8 mouse cellular contexts compared by ENCODE assay signal in the genomic region with DNA sequence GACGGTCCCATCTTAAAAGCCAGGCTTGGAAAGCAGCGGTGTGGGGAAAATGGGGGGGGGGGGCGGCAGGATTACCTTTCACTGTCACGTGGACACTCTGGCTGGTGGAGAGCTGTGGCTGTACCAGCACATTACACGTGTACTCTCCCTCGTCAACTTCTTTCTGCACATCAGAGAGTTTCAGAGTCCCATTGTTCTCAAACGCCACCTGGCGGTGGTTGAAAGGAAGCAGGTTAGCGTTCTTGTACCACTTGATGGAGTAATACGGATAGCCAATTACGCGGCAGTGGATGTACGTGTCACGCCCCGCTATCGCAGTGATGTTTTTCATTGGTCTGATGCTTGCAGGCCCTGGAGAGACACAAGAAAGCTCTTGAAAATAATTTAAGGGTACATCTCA.
DNase-seq lines count a peak whose midpoint lies in the region; ATAC-seq and TF ChIP-seq lines count a peak whose summit lies in the region.

No protein-coding gene starts in this region.

- H3K36me3 ChIP-seq in heart, postnatal 0 days (replicated peaks; ENCODE audit: control insufficient read depth, insufficient read depth, low read length), result no peaks in the 10 kb centered on the region

- DNase-seq in 416B (ENCODE audit: low read depth), result peak; percentile 81
- DNase-seq in adrenal gland, adult 8-10 months, result peak; percentile 56
- DNase-seq in embryo, embryonic 11.5 days (ENCODE audit: low read depth, low spot score), result peak; percentile 58
- peak; percentile 84 for DNase-seq in heart, postnatal 0 days (ENCODE audit: low spot score)
- peak; percentile 72 for DNase-seq in layer of hippocampus, adult 11-12 months (ENCODE audit: low spot score)
- peak; percentile 17 to 39 for DNase-seq in lung, adult 18-20 months
- peak; percentile 44 for DNase-seq in testis, postnatal 14 days (ENCODE audit: low spot score)

- ATAC-seq in heart, postnatal 0 days (ENCODE audit: insufficient read depth, low read depth), result peak; percentile 68
- ATAC-seq in neutrophil, adult 5-6 weeks (ENCODE audit: extremely low read depth, insufficient number of reproducible peaks, low FRiP score, poor library complexity, severe bottlenecking), result 0 out of 2 replicates have a peak, but pooled peaks have one; percentile 33

- 21% methylated on average over 16 of the region's 16 CpGs for WGBS in heart, postnatal 0 days

- H3K27ac ChIP-seq in heart, postnatal 0 days (ENCODE audit: low read depth), result no peak overlapping the region

- TF ChIP-seq CTCF in heart, postnatal 0 days (IDR thresholded peaks at IDR 0.05; ENCODE audit: low read depth), result peak; percentile 93

- no peak overlapping the region for H3K4me2 ChIP-seq in heart, postnatal 0 days (ENCODE audit: low read depth, low read length)

- H3K27me3 ChIP-seq in heart, postnatal 0 days (ENCODE audit: control insufficient read depth, insufficient read depth, low read length), result no peaks in the 10 kb centered on the region

- H3K9me3 ChIP-seq in heart, postnatal 0 days (replicated peaks; ENCODE audit: control insufficient read depth, low read length), result no peaks in the 10 kb centered on the region

- H3K4me1 ChIP-seq in heart, postnatal 0 days (ENCODE audit: control insufficient read depth, insufficient read depth), result no peaks in the 10 kb centered on the region

- no peak overlapping the region for H3K9ac ChIP-seq in heart, postnatal 0 days (replicated peaks; ENCODE audit: low read depth, low read length)

- no peak for TF ChIP-seq EP300 in heart, postnatal 0 days (IDR thresholded peaks at IDR 0.05; ENCODE audit: low read depth)

- no peak overlapping the region for H3K4me3 ChIP-seq in heart, postnatal 0 days (ENCODE audit: low read depth, low read length)

Comparison
In these comparisons a context has a peak if more than half of its experiments do, and no peak if none do; other contexts are left out.
1. DNase-seq: peak in every context shown above with its lines; median percentile 84 in heart, postnatal 0 days; 81 in 416B; 72 in layer of hippocampus, adult 11-12 months; 58 in embryo, embryonic 11.5 days; 56 in adrenal gland, adult 8-10 months; 44 in testis, postnatal 14 days; 28 in lung, adult 18-20 months.